Mouse (Mus musculus): ENCODE results near the gene Orm1.

- TF ChIP-seq CTCF (IDR thresholded peaks at IDR 0.05; ENCODE audit: low read depth) = no peak
- TF ChIP-seq EP300 (IDR thresholded peaks at IDR 0.05; ENCODE audit: low read depth) = no peak
Measured at GRCm38 (mm10) chr4:63388029-63388428, 43.7 kb downstream of the Orm1 start.
